Mouse (Mus musculus) neural tube, embryonic 12.5 days (tissue): ENCODE measurements around the gene Acap3. TPM values are rescaled to one million over a fixed set of nuclear protein-coding genes. Genes with fewer than 3 reads are reported as not detected.

ENCODE experiments used
- ATAC-seq: fragments of 200-750 bp; cut with Nextera tagmentation; 2 replicates; pipeline ENCODE4 v1.8.0; 2017; ENCODE audit warnings: low read depth, mild to moderate bottlenecking, moderate TSS enrichment, moderate library complexity; ENCODE audit not compliant: low FRiP score
- H3K27ac ChIP-seq: fragments of 300-500 bp; sonication (generic); 2 replicates; pipeline ENCODE4 v1.5.1; 2016
- H3K27me3 ChIP-seq: fragments of 300-500 bp; sonication (generic); replicated peaks from 2 replicates; pipeline ENCODE4 v1.6.1; 2016; ENCODE audit warnings: mild to moderate bottlenecking
- H3K36me3 ChIP-seq: fragments of 300-500 bp; sonication (generic); 2 replicates; pipeline ENCODE4 v1.6.1; 2016; ENCODE audit warnings: mild to moderate bottlenecking
- H3K4me1 ChIP-seq: fragments of 300-500 bp; sonication (generic); 2 replicates; pipeline ENCODE4 v1.6.1; 2016
- H3K4me2 ChIP-seq: fragments of 300-500 bp; sonication (generic); replicated peaks from 2 replicates; pipeline ENCODE4 v1.6.1; 2016; ENCODE audit warnings: mild to moderate bottlenecking
- H3K4me3 ChIP-seq: fragments of 300-500 bp; sonication (generic); 2 replicates; pipeline ENCODE4 v1.5.1; 2016
- H3K9ac ChIP-seq: fragments of 300-500 bp; sonication (generic); 2 replicates; pipeline ENCODE4 v1.6.1; 2016; ENCODE audit warnings: mild to moderate bottlenecking
- H3K9me3 ChIP-seq: fragments of 300-500 bp; sonication (generic); 2 replicates; pipeline ENCODE4 v1.6.1; 2016; ENCODE audit warnings: mild to moderate bottlenecking
- WGBS: fragments of 180-500 bp; shearing (Covaris S2); methylation state at CpG from one replicate; pipeline ENCODE4 v1.1.7; 2016; 5-methylcytosine and 5-hydroxymethylcytosine counted together
- polyA plus RNA-seq: library from polyadenylated mRNA; unstranded; fragments of >200 nt; fragmentation: Nextera tagmentation; extraction: Ambion mirVana; gene quantifications from 2 replicates; pipeline ENCODE4 v1.2.1, GENCODE M21; 2016

Acap3 gene
- polyA plus RNA-seq, 1 experiment from 2014 or later, result 68.0 TPM

DNA sequence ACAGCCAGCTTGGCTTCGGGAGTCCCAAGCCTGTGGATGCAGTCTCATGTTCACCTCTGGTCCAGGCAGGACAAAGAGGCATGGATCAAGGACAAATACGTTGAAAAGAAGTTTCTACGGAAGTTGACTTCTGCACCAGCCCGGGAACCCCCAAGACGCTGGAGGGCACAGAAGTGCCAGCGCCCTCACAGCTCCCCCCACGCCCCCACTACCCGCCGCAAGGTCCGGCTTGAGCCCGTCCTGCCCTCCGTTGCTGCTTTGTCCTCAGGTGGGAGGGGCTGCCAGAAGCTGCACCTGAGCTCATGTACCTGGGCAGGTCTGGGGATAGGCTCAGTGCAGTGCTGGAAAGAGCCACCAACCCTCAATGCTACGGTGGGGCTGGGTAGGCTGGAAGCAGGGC is 11.6 kb downstream of the Acap3 start:
- peaks cover 89% of the 10 kb centered on the region for H3K36me3 ChIP-seq
- no peak overlapping the region for H3K4me2 ChIP-seq
- H3K9ac ChIP-seq, result no peak overlapping the region
- no peak overlapping the region for H3K4me3 ChIP-seq
- ATAC-seq, result no peak
- 94% methylated on average over 13 of the region's 13 CpGs for WGBS
- no peaks in the 10 kb centered on the region for H3K9me3 ChIP-seq
- no peak overlapping the region for H3K27ac ChIP-seq
- H3K27me3 ChIP-seq, result no peaks in the 10 kb centered on the region
- H3K4me1 ChIP-seq, result no peaks in the 10 kb centered on the region

DNA sequence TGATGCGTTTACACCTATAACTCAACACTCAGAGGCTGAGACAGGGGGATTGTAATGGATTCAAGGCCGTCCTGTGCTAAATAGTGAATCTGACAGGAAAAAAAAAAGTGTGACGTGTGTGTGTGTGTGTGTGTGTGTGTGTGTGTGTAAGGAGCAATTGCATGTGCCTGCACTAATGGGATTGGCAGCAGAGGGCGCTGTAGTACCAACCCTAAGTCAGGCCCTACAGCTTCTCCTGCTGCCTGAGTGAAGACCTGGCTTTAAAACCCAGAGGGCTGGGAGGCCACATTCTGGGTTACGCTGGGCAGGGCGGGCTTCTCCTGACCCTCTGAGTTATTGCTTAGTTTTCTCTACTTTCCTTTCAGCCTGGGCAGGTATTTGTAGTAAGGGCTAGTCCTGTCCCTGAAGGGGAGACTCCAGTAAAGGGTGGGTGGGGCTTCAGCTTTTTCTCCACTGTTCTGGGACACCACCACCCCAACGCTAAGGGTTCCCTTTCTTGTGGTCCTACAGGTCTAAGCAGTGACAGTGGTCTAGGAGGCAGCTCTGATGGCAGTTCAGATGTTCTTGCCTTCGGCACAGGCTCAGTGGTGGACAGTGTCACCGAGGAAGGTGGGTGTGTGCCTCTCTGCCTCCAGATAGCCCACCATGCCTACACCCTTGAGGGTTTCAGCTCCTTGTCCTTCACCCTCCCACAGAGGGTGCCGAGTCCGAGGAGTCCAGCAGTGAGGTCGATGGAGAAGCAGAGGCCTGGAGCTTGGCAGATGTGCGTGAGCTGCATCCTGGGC is 12.9 kb downstream of the Acap3 start:
- H3K4me1 ChIP-seq, result no peaks in the 10 kb centered on the region
- peaks cover 77% of the 10 kb centered on the region for H3K36me3 ChIP-seq
- H3K4me2 ChIP-seq, result no peak overlapping the region
- no peak for ATAC-seq
- no peak overlapping the region for H3K27ac ChIP-seq
- no peaks in the 10 kb centered on the region for H3K9me3 ChIP-seq
- no peak overlapping the region for H3K9ac ChIP-seq
- no peaks in the 10 kb centered on the region for H3K27me3 ChIP-seq
- 93% methylated on average over 13 of the region's 13 CpGs for WGBS
- no peak overlapping the region for H3K4me3 ChIP-seq

DNA sequence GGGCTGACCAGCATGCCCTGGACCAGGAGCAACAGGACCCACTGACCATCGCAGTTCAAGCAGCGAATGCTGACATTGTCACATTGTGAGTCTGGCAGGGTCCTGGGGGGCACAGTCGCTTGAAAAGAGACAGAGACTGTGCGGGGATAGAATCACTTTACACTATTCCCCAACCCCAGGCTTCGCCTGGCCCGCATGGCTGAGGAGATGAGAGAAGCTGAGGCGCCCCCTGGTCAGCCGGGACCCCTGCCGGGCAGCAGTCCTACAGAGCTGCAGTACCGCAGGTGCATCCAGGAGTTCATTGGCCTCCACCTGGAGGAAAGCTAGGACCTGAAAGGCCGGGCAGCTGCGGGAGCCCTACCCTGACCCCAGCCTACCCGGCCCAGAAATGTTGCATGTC is 14.0 kb downstream of the Acap3 start:
- no peak overlapping the region for H3K4me2 ChIP-seq
- WGBS, result 84% methylated on average over 13 of the region's 13 CpGs
- no peak overlapping the region for H3K27ac ChIP-seq
- no peaks in the 10 kb centered on the region for H3K9me3 ChIP-seq
- no peak for ATAC-seq
- H3K4me3 ChIP-seq, result no peak overlapping the region
- H3K4me1 ChIP-seq, result no peaks in the 10 kb centered on the region
- H3K9ac ChIP-seq, result no peak overlapping the region
- H3K27me3 ChIP-seq, result no peaks in the 10 kb centered on the region
- H3K36me3 ChIP-seq, result peaks cover 65% of the 10 kb centered on the region

DNA sequence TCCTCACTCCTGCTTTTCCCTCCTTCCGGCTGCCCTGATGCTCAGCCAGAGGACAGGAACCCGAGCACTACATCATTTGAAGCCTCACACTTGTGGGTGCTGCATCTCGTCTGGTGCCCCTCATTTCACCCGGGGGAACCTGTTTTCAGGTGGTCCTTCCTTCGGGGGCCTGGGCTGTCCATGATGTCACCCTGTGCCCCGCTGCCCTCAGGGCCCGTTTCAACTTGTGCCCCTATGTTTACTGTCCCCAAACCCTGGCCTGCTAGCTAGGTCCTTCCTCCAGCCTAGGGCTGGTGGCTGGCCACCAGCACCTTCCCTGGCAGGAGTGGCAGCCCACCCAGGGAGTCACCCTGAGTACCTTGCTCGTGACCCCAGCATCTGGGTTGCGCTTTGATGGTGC is 14.5 kb downstream of the Acap3 start:
- ATAC-seq, result no peak
- no peaks in the 10 kb centered on the region for H3K4me1 ChIP-seq
- no peak overlapping the region for H3K9ac ChIP-seq
- H3K27me3 ChIP-seq, result no peaks in the 10 kb centered on the region
- WGBS, result 87% methylated on average over 9 of the region's 9 CpGs
- H3K36me3 ChIP-seq, result peaks cover 60% of the 10 kb centered on the region
- no peak overlapping the region for H3K4me2 ChIP-seq
- H3K27ac ChIP-seq, result no peak overlapping the region
- no peak overlapping the region for H3K4me3 ChIP-seq
- no peaks in the 10 kb centered on the region for H3K9me3 ChIP-seq

DNA sequence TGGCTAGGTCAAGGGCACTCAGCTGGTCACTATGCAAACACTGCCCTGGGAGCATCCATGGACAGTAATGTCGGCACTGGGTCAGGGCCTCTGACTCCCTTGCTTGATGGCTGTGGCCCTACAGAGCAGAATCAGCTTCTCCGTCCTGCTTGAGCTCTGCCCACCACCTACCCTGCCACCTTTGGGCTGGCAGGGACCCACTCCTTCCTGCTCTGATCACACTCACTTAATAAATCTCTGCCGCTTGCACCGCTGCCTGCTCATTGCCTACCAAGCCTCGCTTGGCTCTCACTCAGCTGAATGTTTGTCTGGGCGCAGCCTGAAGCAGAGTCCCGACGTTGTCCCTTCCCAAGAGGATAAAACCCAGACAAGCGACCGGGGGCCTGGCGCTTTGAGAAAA is 15.4 kb downstream of the Acap3 start:
- Histone ChIP-seq H3K9me3 (no peaks in the 10 kb centered on the region), H3K4me1 (no peaks in the 10 kb centered on the region), H3K9ac (no peak overlapping the region), H3K27me3 (no peaks in the 10 kb centered on the region), H3K4me3 (no peak overlapping the region), H3K36me3 (peaks cover 52% of the 10 kb centered on the region), H3K27ac (no peak overlapping the region), H3K4me2 (no peak overlapping the region)
- ATAC-seq, result no peak
- WGBS, result 88% methylated on average over 11 of the region's 11 CpGs

DNA sequence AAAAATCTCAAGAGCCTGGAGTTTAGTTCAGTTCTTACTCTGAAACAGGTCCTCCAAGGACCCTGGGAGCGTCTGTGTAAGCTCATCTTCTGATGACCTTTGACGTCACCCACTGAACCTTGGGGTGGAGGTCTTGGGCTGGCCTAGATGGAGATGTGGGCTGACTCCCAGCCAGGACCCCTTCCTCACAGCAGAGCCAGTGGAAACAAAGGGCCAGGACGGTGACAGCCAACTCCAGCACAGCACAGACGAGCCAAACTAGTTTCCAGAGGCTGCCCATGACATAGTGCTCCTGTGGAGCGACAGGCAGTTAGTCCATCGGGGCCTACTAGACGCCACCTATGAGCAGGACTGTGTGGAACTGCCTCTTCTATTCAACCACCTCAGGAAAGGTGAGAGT is 16.7 kb downstream of the Acap3 start:
- 78% methylated on average over 7 of the region's 7 CpGs for WGBS
- ATAC-seq, result no peak

DNA sequence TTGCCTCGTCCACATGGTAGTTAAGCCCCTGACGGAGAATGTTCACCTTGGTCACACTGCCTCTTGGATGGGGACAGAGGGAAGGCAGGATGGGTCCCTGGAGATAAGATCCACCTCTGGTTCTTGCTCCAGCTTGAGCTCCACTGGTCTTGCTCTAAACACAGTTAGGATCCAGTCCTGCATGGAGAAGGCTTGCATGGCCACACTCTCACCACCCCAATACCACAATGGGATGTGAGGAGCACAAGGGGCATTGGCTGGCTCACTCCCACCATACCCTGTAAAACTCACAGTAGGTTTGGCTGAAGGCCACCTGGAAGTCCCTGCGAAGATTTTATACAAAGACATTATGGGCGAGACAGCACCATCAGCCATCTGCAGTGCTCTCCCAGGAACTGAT is 17.1 kb downstream of the Acap3 start:
- Histone ChIP-seq H3K4me3 (no peak overlapping the region), H3K27ac (no peak overlapping the region), H3K4me1 (no peaks in the 10 kb centered on the region), H3K4me2 (no peak overlapping the region), H3K36me3 (peaks cover 34% of the 10 kb centered on the region), H3K27me3 (no peaks in the 10 kb centered on the region), H3K9ac (no peak overlapping the region), H3K9me3 (no peaks in the 10 kb centered on the region)
- 93% methylated on average over 4 of the region's 4 CpGs for WGBS
- ATAC-seq, result no peak

More for the DNA sequence above, 16.7 kb downstream of the Acap3 start:
- H3K9me3 ChIP-seq, result no peaks in the 10 kb centered on the region
- no peak overlapping the region for H3K27ac ChIP-seq
- H3K4me1 ChIP-seq, result no peaks in the 10 kb centered on the region
- H3K4me2 ChIP-seq, result no peak overlapping the region
- H3K36me3 ChIP-seq, result peaks cover 39% of the 10 kb centered on the region
- H3K4me3 ChIP-seq, result no peak overlapping the region
- H3K9ac ChIP-seq, result no peak overlapping the region
- no peaks in the 10 kb centered on the region for H3K27me3 ChIP-seq

DNA sequence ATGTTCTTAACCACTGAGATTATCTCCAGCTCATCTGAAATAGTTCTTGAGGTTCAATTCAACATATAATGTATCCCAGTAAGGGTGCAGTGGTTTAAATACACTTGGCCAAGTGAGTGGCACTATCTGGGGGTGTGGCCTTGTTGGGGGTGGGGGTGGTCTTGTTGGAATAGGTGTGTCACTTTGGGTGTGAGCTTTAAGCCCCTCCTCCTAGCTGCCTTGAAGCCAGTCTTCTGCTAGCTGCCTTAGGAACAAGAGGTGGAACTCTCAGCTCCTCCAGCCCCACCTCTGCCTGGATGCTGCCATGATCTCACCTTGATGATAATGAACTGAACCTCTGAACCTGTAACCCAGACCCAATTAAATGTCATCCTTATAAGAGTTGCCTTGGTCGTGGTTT is 40.4 kb downstream of the Acap3 start:
- Histone ChIP-seq H3K4me3 (no peak overlapping the region), H3K9me3 (no peaks in the 10 kb centered on the region), H3K27me3 (no peaks in the 10 kb centered on the region), H3K4me2 (no peak overlapping the region), H3K9ac (no peak overlapping the region), H3K27ac (no peak overlapping the region), H3K4me1 (no peaks in the 10 kb centered on the region), H3K36me3 (no peaks in the 10 kb centered on the region)
- WGBS, result 56% methylated on average over 1 of the region's 1 CpGs
- no peak for ATAC-seq

DNA sequence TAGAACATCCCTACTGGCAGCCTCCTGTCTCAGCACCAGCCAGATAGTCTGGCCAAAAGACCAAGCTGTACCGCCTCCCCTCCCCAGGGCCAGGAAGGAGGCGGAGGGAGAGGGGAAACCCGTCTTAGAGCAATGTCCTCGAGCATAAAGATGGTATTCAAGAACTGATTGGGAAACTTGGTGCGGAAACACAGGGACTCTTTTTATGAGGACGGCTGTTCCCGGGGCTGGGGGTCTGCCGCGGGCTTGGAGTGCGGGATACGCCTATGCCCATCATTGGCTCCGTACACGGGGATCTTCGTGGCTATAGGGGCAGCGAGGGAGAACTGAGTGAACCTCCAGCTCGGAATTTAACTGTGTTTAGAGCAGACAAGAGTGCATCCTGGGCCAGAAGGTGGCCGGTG is 51.4 kb downstream of the Acap3 start:
- Histone ChIP-seq H3K36me3 (peaks cover 19% of the 10 kb centered on the region), H3K4me2 (peak overlapping the region; percentile 95), H3K27ac (peak overlapping the region; percentile 47; the same call in 1 of the 2 replicates), H3K4me1 (peaks cover 19% of the 10 kb centered on the region), H3K27me3 (no peaks in the 10 kb centered on the region; the same call in 1 of the 2 replicates), H3K4me3 (peak overlapping the region; percentile 97), H3K9me3 (no peaks in the 10 kb centered on the region), H3K9ac (peak overlapping the region; percentile 91)
- ATAC-seq, result peak; percentile 52
- under 1% methylated on average over 17 of the region's 17 CpGs for WGBS

DNA sequence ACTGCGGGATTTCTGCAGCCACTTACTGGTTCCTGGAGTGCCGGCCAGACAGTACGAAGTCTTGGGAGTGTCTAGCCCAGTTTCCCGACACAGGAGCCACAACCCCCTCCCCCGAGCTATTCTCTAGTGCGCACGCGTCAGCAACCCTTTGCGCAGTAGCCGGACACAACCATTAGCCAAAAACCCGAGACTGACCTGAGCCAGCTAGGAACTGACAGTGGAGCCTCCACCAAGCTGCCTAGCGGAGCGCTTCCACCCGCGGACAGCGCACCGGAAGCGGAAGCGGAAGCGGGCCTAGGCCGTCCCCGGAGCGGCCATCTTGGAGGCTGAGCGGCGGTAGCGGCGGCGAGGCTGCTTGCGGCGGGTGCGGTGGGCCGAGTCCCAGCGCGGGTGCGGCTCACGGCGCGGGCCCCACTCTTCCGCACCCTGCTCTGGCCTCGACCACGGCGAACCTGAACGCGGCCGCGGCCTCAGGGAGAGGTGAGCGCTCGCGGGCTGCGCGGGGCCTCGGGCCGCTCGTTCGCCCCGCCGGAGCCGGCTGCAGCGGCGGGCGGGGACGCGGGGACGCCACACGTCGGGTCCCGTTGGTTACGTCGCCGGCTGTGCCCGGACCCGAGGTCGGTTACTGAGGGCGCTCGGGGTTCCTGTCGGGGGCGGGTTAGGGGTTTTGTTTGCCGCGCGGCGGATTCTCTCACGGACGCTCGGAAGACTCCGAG is 52.1 kb downstream of the Acap3 start, which contains the start of gene Ube2j2:
Ube2j2 (plus strand) TSS at position 298 of the 716 bp plus-strand sequence.
- Histone ChIP-seq H3K27me3 (no peaks in the 10 kb centered on the region; the same call in 1 of the 2 replicates), H3K36me3 (peaks cover 25% of the 10 kb centered on the region), H3K9ac (peak within 1 kb of the TSS; percentile 91), H3K27ac (peak within 1 kb of the TSS; percentile 47; the same call in 1 of the 2 replicates), H3K4me2 (peak within 1 kb of the TSS; percentile 95), H3K4me3 (peak within 1 kb of the TSS; percentile 97), H3K9me3 (no peaks in the 10 kb centered on the region), H3K4me1 (peaks cover 19% of the 10 kb centered on the region)
- peak; percentile 99 for ATAC-seq
- WGBS, result under 1% methylated on average over 85 of the region's 85 CpGs

DNA sequence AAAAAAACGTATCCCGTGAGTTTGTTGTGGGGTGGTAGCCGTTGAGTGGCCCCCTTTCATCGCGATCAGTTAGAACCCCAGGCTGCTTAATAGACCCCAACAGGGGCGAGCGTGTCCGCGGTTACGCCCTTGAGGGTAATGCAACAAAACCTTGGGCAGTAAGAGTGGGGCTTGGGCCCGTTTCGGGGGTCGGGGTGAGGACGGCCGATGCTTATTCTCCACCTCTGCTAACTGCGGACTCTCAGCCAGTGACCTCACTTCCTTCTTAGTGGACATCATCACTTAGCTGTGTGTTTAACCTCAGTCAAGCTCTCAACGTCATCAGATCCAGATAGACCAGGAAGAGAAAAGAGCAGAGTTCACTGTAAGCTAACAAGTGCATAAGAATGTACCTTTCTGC is 52.6 kb downstream of the Acap3 start:
- H3K4me1 ChIP-seq, result peaks cover 19% of the 10 kb centered on the region
- no peaks in the 10 kb centered on the region for H3K9me3 ChIP-seq
- H3K27ac ChIP-seq, result no peak overlapping the region
- H3K4me3 ChIP-seq, result peak overlapping the region; percentile 97
- H3K36me3 ChIP-seq, result peaks cover 30% of the 10 kb centered on the region
- 1% methylated on average over 17 of the region's 17 CpGs for WGBS
- 0 out of 2 replicates have a peak, but pooled peaks have one; percentile 14 for ATAC-seq
- H3K9ac ChIP-seq, result peak overlapping the region; percentile 91
- H3K27me3 ChIP-seq, result no peaks in the 10 kb centered on the region; the same call in 1 of the 2 replicates
- H3K4me2 ChIP-seq, result peak overlapping the region; percentile 95

DNA sequence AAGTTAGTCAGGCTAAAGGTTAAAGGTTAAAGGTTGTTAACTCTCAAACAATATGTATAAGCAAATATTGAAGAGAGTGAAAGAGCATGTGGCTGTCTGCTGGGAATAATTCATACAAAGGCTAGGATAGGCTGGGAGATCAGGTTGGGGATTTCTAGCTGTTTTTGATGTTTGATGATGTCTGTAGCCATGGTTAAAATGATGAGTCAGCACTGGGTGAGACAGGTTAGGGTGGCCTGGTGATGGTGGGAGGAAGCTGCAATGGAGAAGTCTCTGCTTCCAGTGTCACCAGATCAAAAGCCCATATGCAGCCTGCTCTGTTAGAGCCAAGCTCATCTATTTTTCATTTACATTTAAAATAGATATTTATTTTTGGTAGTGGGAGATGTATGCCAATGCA is 55.5 kb downstream of the Acap3 start:
- Histone ChIP-seq H3K27ac (no peak overlapping the region), H3K9me3 (no peaks in the 10 kb centered on the region), H3K4me3 (no peak overlapping the region), H3K4me2 (no peak overlapping the region), H3K36me3 (peaks cover 57% of the 10 kb centered on the region), H3K27me3 (no peaks in the 10 kb centered on the region), H3K4me1 (peaks cover 19% of the 10 kb centered on the region), H3K9ac (no peak overlapping the region)
- no peak for ATAC-seq
